Mouse (Mus musculus) adrenal gland, adult 8-10 months (tissue): ENCODE measurements around the gene Olfr533. TPM values are rescaled to one million over a fixed set of nuclear protein-coding genes. Genes with fewer than 3 reads are reported as not detected.
"Not testable (repeated sequence)": the region's sequence is repeated elsewhere in the genome, so short reads cannot be mapped to it uniquely, and the experiment has no call there.

Experiments used
- DNase-seq: peaks from one replicate; pipeline ENCODE4 v3.0.0; 2022
- total RNA-seq, 4 experiments: library from RNA; stranded (reverse); gene quantifications; 2 replicates each; pipeline ENCODE4 v1.2.4; 2022

Gene Olfr533
- total RNA-seq, result not detected

GRCm38 (mm10) chr7:140463070-140463469 lies at the start of gene Olfr533:
TSS of gene Olfr533 (plus strand) at chr7:140463370.
- DNase-seq, result not testable (repeated sequence)

- DNase-seq, result no peak
Measured at GRCm38 (mm10) chr7:140421539-140421938, 41.6 kb upstream of the Olfr533 start, which contains the start of gene Olfr532. TSS of gene Olfr532 (minus strand) at chr7:140421639.

- no peak for DNase-seq
Measured at GRCm38 (mm10) chr7:140443141-140443540, 20.0 kb upstream of the Olfr533 start.

GRCm38 (mm10) chr7:140477886-140478285 lies 14.7 kb downstream of the Olfr533 start:
- DNase-seq, result no peak

- DNase-seq, result no peak
Measured at GRCm38 (mm10) chr7:140478733-140479132, 15.6 kb downstream of the Olfr533 start.

GRCm38 (mm10) chr7:140483916-140484315 lies 20.7 kb downstream of the Olfr533 start, which contains the start of gene Olfr535:
TSS of gene Olfr535 (plus strand) at chr7:140484216.
- no peak for DNase-seq

GRCm38 (mm10) chr7:140488981-140489380 lies 25.8 kb downstream of the Olfr533 start:
- no peak for DNase-seq

- no peak for DNase-seq
Measured at GRCm38 (mm10) chr7:140494231-140494630, 31.1 kb downstream of the Olfr533 start.

- DNase-seq, result no peak
Measured at GRCm38 (mm10) chr7:140494702-140495101, 31.5 kb downstream of the Olfr533 start.

GRCm38 (mm10) chr7:140507346-140508021 lies 44.3 kb downstream of the Olfr533 start, which contains the start of gene Olfr536:
TSS of gene Olfr536 (minus strand) at chr7:140507396.
- DNase-seq, result not testable (repeated sequence)

Other genes starting within 250 kb of the Olfr533 start
- not detected for gene Cd163l1, start 245.1 kb upstream of the Olfr533 start, total RNA-seq
- gene 5830411N06Rik, start 216.1 kb upstream of the Olfr533 start, total RNA-seq, result under 1 TPM in 1 of 4 experiments, not detected in 3; 0.12 TPM
- gene Olfr525, start 142.5 kb upstream of the Olfr533 start, total RNA-seq, result not detected
- gene Olfr527, start 129.4 kb upstream of the Olfr533 start, total RNA-seq, result not detected
- gene Olfr60, start 101.7 kb upstream of the Olfr533 start, total RNA-seq, result not detected
- not detected for gene Olfr530, start 87.0 kb upstream of the Olfr533 start, total RNA-seq
- not detected for gene Olfr531, start 60.5 kb upstream of the Olfr533 start, total RNA-seq
- not detected for gene Olfr532, start 41.7 kb upstream of the Olfr533 start, total RNA-seq
- gene Olfr535, start 20.8 kb downstream of the Olfr533 start, total RNA-seq, result not detected
- gene Olfr536, start 44.0 kb downstream of the Olfr533 start, total RNA-seq, result not detected
- not detected for gene Olfr538, start 104.5 kb downstream of the Olfr533 start, total RNA-seq
- gene Olfr46, start 137.9 kb downstream of the Olfr533 start, total RNA-seq, result under 1 TPM in 1 of 4 experiments, not detected in 3; 0.03 TPM
- gene Olfr61, start 165.6 kb downstream of the Olfr533 start, total RNA-seq, result not detected
- gene Olfr53, start 183.1 kb downstream of the Olfr533 start, total RNA-seq, result not detected
- gene Olfr539, start 196.6 kb downstream of the Olfr533 start, total RNA-seq, result under 1 TPM; 0.03 TPM
- gene Olfr45, start 218.6 kb downstream of the Olfr533 start, total RNA-seq, result not detected
- gene Olfr541, start 233.9 kb downstream of the Olfr533 start, total RNA-seq, result not detected